Mouse (Mus musculus) embryonic facial prominence, embryonic 14.5 days (tissue): ENCODE results near the gene Eno2. TPM values are rescaled to one million over a fixed set of nuclear protein-coding genes. Genes with fewer than 3 reads are reported as not detected.

Experiments
- ATAC-seq: fragments of 200-750 bp; cut with Nextera tagmentation; 2 replicates; pipeline ENCODE4 v1.8.0; 2017; ENCODE audit warnings: low read depth, moderate number of reproducible peaks, moderate TSS enrichment
- DNase-seq: peaks from one replicate; pipeline ENCODE4 v3.0.0-alpha.2; 2015; ENCODE audit warnings: low spot score
- H3K27ac ChIP-seq: fragments of 300-500 bp; sonication (generic); replicated peaks from 2 replicates; pipeline ENCODE4 v1.5.1; 2014; ENCODE audit warnings: low read depth, mild to moderate bottlenecking, low read length, moderate library complexity
- H3K27me3 ChIP-seq: fragments of 300-500 bp; sonication (generic); replicated peaks from 2 replicates; pipeline ENCODE4 v1.6.1; 2014; ENCODE audit warnings: low read length; ENCODE audit not compliant: control insufficient read depth, insufficient read depth
- H3K36me3 ChIP-seq: fragments of 300-500 bp; sonication (generic); 2 replicates; pipeline ENCODE4 v1.6.1; 2014; ENCODE audit warnings: low read length, mixed read lengths; ENCODE audit not compliant: control insufficient read depth, insufficient read depth
- H3K4me1 ChIP-seq: fragments of 300-500 bp; sonication (generic); 2 replicates; pipeline ENCODE4 v1.6.1; 2014; ENCODE audit warnings: antibody characterized with exemption, low read length; ENCODE audit not compliant: control insufficient read depth, insufficient read depth
- H3K4me2 ChIP-seq: fragments of 300-500 bp; sonication (generic); 2 replicates; pipeline ENCODE4 v1.6.1; 2014; ENCODE audit warnings: low read depth, mild to moderate bottlenecking, low read length, moderate library complexity, mixed read lengths
- H3K4me3 ChIP-seq: fragments of 300-500 bp; sonication (generic); 2 replicates; pipeline ENCODE4 v1.5.1; 2014; ENCODE audit warnings: low read depth, mild to moderate bottlenecking, low read length
- H3K9ac ChIP-seq: fragments of 300-500 bp; sonication (generic); 2 replicates; pipeline ENCODE4 v1.6.1; 2014; ENCODE audit warnings: low read depth, mild to moderate bottlenecking, low read length, moderate library complexity, mixed read lengths
- H3K9me3 ChIP-seq: fragments of 300-500 bp; sonication (generic); 2 replicates; pipeline ENCODE4 v1.6.1; 2016; ENCODE audit warnings: low read length; ENCODE audit not compliant: control insufficient read depth
- WGBS: fragments of 180-500 bp; shearing (Covaris S2); extraction: QIAGEN DNeasy Blood & Tissue Kit; methylation state at CpG from one replicate; pipeline ENCODE4 v1.1.7; 2014; 5-methylcytosine and 5-hydroxymethylcytosine counted together
- polyA plus RNA-seq: library from polyadenylated mRNA; unstranded; fragments of >200 nt; fragmentation: Nextera tagmentation; extraction: Ambion mirVana; gene quantifications from 2 replicates; pipeline ENCODE4 v1.2.1, GENCODE M21; 2014

Eno2 gene
- polyA plus RNA-seq, 1 experiment from 2014 or later: 11.2 TPM

DNA sequence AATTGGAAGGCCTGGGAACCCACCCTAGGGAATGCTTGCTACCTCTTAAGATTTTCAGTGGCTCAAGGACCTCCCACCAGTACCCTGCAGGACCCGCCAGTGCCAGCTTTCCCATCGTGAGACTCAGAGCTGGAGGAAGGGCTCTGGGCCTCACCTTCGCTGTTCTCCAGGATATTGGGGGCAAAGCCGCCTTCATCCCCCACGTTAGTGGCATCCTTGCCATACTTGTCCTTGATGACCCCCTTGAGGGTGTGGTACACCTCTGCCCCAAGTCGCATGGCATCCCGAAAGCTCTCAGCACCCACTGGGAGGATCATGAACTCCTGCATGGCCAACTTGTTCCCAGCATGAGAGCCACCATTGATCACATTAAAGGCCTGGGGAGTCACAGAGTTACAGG, 3.5 kb downstream of the Eno2 start:
- Histone ChIP-seq H3K4me3 (no peak overlapping the region), H3K4me2 (no peak overlapping the region), H3K36me3 (no peaks in the 10 kb centered on the region), H3K27me3 (no peaks in the 10 kb centered on the region), H3K9me3 (no peaks in the 10 kb centered on the region), H3K4me1 (peaks cover 14% of the 10 kb centered on the region), H3K27ac (no peak overlapping the region), H3K9ac (no peak overlapping the region)
- no peak for DNase-seq
- WGBS: 83% methylated on average over 7 of the region's 7 CpGs
- no peak for ATAC-seq

DNA sequence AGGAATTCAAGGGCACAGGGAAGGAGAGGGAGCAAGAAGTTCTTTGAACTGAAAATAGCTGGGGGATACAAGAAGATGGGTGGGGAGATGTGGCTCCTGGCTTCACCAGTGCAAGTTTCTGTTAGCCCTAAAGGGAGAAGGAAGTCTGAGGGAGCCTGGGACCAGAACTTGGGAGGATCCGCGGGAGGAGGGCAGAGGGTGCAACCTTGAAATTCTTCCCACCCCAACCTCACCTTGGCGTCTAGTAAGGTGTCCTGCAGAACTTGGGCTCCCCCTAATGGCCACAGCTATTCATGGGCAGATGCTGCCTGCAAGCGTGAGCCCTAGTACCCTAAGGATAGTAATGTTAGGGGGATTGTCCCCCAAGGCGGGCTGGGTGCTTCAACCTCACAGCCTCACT, 10.2 kb downstream of the Eno2 start:
- WGBS: 3% methylated on average over 5 of the region's 5 CpGs
- no peak for ATAC-seq

DNA sequence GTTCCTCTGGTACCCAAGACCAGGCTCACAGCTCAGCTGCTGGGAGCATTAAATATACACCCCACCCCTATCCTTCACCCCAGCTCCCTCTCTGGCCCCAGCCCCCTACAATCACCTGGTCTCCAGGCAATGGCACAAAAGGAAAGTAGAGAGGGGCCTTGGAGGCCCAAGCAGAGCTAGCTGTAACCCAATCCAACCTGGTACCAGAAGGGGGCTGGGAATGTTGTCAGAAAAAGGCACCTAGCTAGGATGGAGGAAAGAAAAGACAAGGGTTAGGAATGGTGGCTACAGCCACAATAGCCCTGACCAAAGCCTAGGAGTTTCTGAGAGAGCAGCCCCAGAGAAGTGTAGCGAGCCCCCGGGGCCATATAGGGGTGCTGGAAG, 10.6 kb downstream of the Eno2 start:
- peak overlapping the region; percentile 98 for H3K27ac ChIP-seq
- H3K4me1 ChIP-seq: peaks cover 32% of the 10 kb centered on the region
- H3K4me3 ChIP-seq: peak overlapping the region; percentile 79; the same call in 1 of the 2 replicates
- no peaks in the 10 kb centered on the region for H3K27me3 ChIP-seq
- peak overlapping the region; percentile 73 for H3K4me2 ChIP-seq
- ATAC-seq (no peak; the same call in 1 of the 2 replicates), DNase-seq (peak; percentile 35)
- no peaks in the 10 kb centered on the region for H3K36me3 ChIP-seq
- H3K9me3 ChIP-seq: no peaks in the 10 kb centered on the region
- 46% methylated on average over 2 of the region's 2 CpGs for WGBS
- peak overlapping the region; percentile 58 for H3K9ac ChIP-seq

More for the DNA sequence above, 10.2 kb downstream of the Eno2 start:
- Histone ChIP-seq H3K4me3 (peak overlapping the region; percentile 79; the same call in 1 of the 2 replicates), H3K4me2 (peak overlapping the region; percentile 73), H3K9me3 (no peaks in the 10 kb centered on the region), H3K27ac (peak overlapping the region; percentile 98), H3K9ac (peak overlapping the region; percentile 58), H3K4me1 (peaks cover 31% of the 10 kb centered on the region), H3K36me3 (no peaks in the 10 kb centered on the region), H3K27me3 (no peaks in the 10 kb centered on the region)
- DNase-seq: peak; percentile 87

DNA sequence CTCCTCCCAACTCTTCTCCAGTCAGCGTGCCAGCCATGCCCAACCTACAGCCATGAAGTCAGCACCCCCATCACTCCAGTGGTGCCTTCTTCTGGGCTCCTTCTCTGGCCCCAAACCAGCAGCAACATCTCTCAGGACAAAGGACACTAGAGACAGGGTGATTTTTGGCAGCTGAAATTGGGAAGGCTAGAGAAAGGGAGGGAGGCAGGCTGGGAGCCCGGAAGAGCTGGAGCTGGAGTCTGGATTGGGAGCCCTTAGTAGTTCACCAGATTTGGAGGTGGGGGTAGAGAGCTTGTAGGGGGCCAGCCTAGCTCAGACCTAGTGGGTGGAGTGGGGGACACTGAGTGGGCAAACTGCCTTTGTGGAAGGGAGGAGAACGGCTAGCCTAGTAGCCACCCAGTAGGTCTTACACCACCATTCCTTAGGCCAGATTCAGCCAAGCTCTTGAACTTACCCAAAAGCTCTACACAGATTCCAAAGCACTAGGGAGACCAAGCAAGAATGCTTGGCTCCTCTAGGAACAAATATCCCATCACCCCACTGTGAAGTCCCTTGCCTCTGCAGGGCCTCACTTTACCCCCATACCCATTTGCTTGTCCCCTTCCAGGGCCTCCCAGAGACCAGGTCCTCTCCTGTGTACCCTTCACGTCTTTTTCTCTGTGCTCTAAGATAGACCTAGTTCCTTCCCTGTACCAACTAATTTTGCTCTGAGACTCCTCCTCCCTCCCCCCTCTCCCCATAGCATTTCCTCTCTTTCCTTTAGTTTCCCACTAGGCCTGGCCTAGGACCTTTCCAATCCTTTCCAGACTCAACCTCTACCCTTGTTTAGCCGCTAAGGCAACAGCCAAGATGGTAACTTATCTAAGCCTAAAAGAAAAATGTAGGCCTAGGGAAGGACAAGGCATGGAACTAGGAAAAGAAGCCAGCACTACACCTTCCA, 11.3 kb downstream of the Eno2 start:
- 21% methylated on average over 5 of the region's 5 CpGs for WGBS
- H3K27me3 ChIP-seq: no peaks in the 10 kb centered on the region
- peak overlapping the region; percentile 79 for H3K4me3 ChIP-seq
- peak; percentile 74 for DNase-seq
- H3K4me1 ChIP-seq: peaks cover 34% of the 10 kb centered on the region
- H3K27ac ChIP-seq: peak overlapping the region; percentile 98
- no peaks in the 10 kb centered on the region for H3K9me3 ChIP-seq
- H3K4me2 ChIP-seq: peak overlapping the region; percentile 73
- 0 out of 2 replicates have a peak, but pooled peaks have one; percentile 14 for ATAC-seq
- H3K9ac ChIP-seq: peak overlapping the region; percentile 98
- peaks cover 3% of the 10 kb centered on the region; the same call in 1 of the 2 replicates for H3K36me3 ChIP-seq

DNA sequence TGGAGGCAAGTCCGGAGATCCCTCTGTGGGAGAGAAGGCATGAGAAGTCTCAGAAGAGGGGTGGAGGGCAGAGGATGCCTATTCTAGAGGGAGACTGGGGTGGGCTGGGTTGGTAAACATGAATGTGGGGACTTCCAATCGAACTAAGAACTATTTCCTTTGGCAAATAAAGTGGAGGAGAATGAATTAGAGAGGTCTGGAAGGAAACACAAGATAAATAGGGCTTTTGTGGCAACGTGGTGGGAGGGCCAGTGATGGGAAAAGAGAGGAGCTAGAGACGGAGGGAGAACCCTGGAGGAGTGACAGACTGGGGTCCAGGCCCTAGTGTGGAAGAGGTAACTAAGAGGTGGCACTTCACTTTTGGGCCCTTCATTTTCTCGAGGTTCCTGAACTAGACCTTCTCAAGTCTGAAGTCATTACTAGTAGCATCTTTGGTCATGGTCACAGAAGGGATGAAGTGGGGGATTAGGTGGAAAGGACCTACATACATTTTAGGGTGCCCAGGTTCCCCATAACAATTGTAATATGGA, 12.1 kb downstream of the Eno2 start:
- ATAC-seq (no peak), DNase-seq (no peak)
- Histone ChIP-seq H3K9ac (peak overlapping the region; percentile 98), H3K4me2 (peak overlapping the region; percentile 73), H3K27me3 (no peaks in the 10 kb centered on the region), H3K4me3 (peak overlapping the region; percentile 79), H3K4me1 (peaks cover 34% of the 10 kb centered on the region), H3K9me3 (no peaks in the 10 kb centered on the region), H3K36me3 (peaks cover 10% of the 10 kb centered on the region; the same call in 1 of the 2 replicates), H3K27ac (peak overlapping the region; percentile 98)
- 2% methylated on average over 5 of the region's 5 CpGs for WGBS

DNA sequence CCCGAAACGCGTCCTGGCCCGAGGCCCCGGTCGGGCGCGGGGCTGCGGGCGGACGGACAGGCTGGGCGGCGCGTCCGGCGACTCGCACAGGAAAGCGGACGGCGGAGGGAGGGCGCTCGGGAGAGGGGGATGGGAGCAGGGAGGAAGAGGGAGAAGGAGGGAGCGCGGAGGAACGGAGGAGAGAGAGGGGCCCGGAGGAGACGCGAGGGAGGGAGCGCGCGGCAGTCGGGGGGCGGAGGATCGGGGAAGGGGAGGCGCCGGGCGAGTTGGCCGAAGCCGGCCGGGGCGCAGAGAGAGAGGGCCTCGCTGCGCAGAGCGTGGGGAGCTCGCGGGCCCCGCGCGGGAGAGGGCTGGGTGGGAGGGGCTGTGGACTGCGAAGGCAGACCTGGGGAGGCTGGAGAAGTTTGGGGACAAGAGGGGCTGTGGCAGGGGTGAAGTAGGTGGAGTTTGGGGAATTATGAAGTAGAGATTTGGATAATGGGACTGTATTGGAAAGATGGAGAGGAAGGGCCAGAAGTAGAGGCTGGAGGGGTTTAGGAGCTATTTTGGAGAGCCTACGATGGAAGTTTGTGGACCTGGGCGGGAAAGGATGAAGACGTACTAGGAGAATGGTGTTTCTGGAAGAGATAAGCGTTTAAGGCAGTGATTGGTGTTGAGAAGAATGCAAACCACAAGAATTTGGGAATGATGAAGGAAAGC, 12.7 kb downstream of the Eno2 start:
- H3K27ac ChIP-seq: peak overlapping the region; percentile 98
- peaks cover 10% of the 10 kb centered on the region; the same call in 1 of the 2 replicates for H3K36me3 ChIP-seq
- H3K27me3 ChIP-seq: no peaks in the 10 kb centered on the region
- H3K4me1 ChIP-seq: peaks cover 34% of the 10 kb centered on the region
- WGBS: under 1% methylated on average over 51 of the region's 54 CpGs
- H3K9me3 ChIP-seq: no peaks in the 10 kb centered on the region
- peak overlapping the region; percentile 98 for H3K9ac ChIP-seq
- ATAC-seq: peak; percentile 84
- DNase-seq: peak; percentile 94
- H3K4me3 ChIP-seq: peak overlapping the region; percentile 79
- H3K4me2 ChIP-seq: peak overlapping the region; percentile 73

DNA sequence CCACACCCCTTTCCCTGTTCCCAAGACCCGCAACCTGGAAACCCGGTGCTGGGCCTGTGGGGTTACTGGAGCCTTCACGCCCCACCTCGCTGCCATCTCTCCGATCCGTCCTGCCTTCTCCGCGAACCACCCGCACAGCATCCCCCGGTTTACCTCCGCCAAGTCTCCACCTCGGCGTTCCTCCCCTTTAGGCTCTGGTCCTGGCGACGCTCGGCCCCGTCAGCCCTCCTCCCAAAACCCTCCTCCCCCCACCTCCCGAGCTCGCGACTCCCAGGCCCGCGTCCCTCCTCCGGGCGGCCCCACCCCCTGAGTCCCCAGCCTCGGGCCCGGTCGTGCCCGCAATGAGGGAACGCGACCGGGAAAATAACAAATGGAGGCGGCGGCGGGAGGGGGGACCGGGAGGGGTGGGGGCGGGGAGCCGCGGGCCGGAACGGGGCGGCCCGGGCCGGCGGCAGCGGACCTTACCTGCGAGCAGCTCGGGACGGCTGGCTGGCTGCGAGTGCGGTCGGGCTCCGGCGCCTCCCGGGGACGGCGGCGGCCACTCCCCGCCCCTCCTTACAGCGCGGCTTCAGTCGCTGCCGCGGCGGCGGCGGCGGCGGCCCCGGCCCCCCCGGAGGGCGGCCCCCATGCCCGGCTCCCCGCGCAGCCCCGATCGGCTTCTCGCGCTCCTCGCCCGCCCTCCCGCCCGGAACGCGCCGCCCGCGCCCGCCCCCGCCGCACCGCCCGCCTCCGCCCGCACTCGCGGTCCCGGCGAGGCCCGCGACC, 13.5 kb downstream of the Eno2 start, which contains the start of the genes Gm45234 and Atn1:
TSS of gene Gm45234 (minus strand) at position 191 of the 765 bp plus-strand sequence.
TSS of gene Atn1 (minus strand) at position 694 of the 765 bp plus-strand sequence.
- peaks cover 34% of the 10 kb centered on the region for H3K4me1 ChIP-seq

More for the DNA sequence above, 13.5 kb downstream of the Eno2 start, which contains the start of the genes Gm45234 and Atn1:
- DNase-seq (peak; percentile 90), ATAC-seq (peak; percentile 48)
- no peaks in the 10 kb centered on the region for H3K9me3 ChIP-seq
- H3K36me3 ChIP-seq: peaks cover 14% of the 10 kb centered on the region; the same call in 1 of the 2 replicates
- no peaks in the 10 kb centered on the region for H3K27me3 ChIP-seq
- peak within 1 kb of the TSS; percentile 98 for H3K9ac ChIP-seq
- peak within 1 kb of the TSS; percentile 98 for H3K27ac ChIP-seq
- WGBS: under 1% methylated on average over 35 of the region's 100 CpGs
- peak within 1 kb of the TSS; percentile 73 for H3K4me2 ChIP-seq
- H3K4me3 ChIP-seq: peak within 1 kb of the TSS; percentile 79
